Mouse (Mus musculus) cerebellum, adult 2 months (tissue): ENCODE data around the gene Eml6. TPM values are rescaled to one million over a fixed set of nuclear protein-coding genes. Genes with fewer than 3 reads are reported as not detected.
A peak's percentile ranks its signal among the peaks of the same experiment; 100 is the strongest.

Experiments
- DNase-seq, 2 experiments: peaks; one replicate each; pipeline ENCODE4 v3.0.0; 2021
- H3K27ac ChIP-seq: fragments of 200-500 bp; 2 replicates; pipeline ENCODE4 v1.5.1; 2012; ENCODE audit warnings: low read length, control low read depth, inconsistent platforms; ENCODE audit not compliant: insufficient read depth
- H3K27me3 ChIP-seq: fragments of 200-500 bp; 2 replicates; pipeline ENCODE4 v1.6.1; 2012; ENCODE audit warnings: inconsistent platforms, mild to moderate bottlenecking, low read length, moderate library complexity; ENCODE audit not compliant: control insufficient read depth, insufficient read depth
- H3K4me1 ChIP-seq: fragments of 200-500 bp; 2 replicates; pipeline ENCODE4 v1.6.1; 2011; ENCODE audit warnings: low read length; ENCODE audit not compliant: control insufficient read depth, insufficient read depth
- H3K4me3 ChIP-seq: fragments of 200-500 bp; replicated peaks from 2 replicates; pipeline ENCODE3; 2011; ENCODE audit warnings: mild to moderate bottlenecking, low read depth, low read length, control low read depth; ENCODE audit not compliant: insufficient read depth
- CTCF ChIP-seq: fragments of 200-500 bp; IDR thresholded peaks from 2 replicates; pipeline ENCODE4 v1.5.1; 2011; ENCODE audit warnings: low read depth, mild to moderate bottlenecking, control low read depth, low read length, moderate library complexity, borderline replicate concordance; ENCODE audit not compliant: insufficient read depth
- POLR2A ChIP-seq: fragments of 200-500 bp; IDR thresholded peaks from 2 replicates; pipeline ENCODE4 v1.6.1; 2011; ENCODE audit warnings: low read length, control low read depth, borderline replicate concordance; ENCODE audit not compliant: insufficient read depth
- WGBS: fragments of 180-500 bp; shearing (Covaris S2); methylation state at CpG from one replicate; pipeline ENCODE4 v1.1.7; 2018; 5-methylcytosine and 5-hydroxymethylcytosine counted together
- polyA plus RNA-seq: library from polyadenylated mRNA; depleted of rRNA; stranded (reverse); fragments of >200 nt; gene quantifications from 2 replicates; pipeline ENCODE4 v1.2.3, GENCODE M21; 2012

Eml6 gene
- polyA plus RNA-seq, 1 experiment = 28.7 TPM

DNA sequence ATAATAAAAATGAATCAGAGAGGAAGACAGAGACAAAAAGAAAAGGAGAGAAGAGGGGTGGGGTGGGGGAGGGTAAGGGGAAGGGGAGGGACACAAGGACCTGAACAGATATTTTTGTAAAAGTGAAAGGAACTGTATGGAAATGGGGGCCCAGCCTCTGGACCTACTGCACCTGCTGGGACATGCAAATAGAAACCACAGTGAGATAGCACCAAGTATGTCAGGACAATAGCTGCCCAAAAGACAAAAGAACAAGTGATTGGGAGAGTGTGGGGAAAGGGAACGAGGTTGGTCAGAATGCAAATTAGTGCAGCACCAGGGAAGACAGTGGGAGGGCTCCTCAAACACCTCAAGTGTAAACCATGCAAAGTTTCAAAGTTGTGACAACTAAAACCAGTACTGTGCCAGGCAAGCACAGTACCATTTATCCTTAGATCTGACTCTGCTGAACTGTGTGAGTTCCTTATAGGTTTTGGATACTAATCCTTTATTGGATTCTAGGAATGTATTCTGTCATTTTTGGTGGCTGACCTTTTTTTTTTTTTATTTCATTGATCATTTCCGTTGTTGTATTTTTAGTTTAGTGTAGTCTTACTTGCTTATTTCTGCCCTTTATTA lies 246.3 kb downstream of the Eml6 start:
- no peak for DNase-seq
- Histone ChIP-seq H3K27me3 (no peaks in the 10 kb centered on the region), H3K4me3 (no peak overlapping the region), H3K27ac (no peak overlapping the region), H3K4me1 (peaks cover 2% of the 10 kb centered on the region; the same call in 1 of the 2 replicates)
- 49% methylated on average over 2 of the region's 2 CpGs for WGBS
- TF ChIP-seq POLR2A (no peak), CTCF (no peak)

DNA sequence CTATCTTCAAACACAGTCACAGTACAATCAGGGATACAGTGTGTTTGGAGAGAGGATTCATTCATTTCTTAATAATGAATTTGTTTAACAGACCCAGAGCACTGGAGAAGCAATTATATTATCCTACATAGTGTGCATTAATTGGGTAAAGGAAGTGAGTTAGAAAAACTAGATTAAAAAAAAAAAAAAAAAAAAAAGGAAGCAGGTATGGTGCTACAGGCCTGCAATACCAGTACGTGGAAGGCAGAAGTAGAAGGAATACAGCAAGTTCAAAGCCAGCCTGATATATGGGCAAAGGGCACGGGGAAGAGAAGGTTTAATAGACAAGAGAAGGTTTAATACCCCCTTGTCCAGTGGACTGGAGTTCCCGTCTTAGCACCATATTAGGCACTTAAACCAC lies 246.9 kb downstream of the Eml6 start:
- no peak for TF ChIP-seq CTCF
- no peak for TF ChIP-seq POLR2A
- DNase-seq = no peak
- no peak overlapping the region for H3K4me3 ChIP-seq
- H3K27ac ChIP-seq = no peak overlapping the region
- no peaks in the 10 kb centered on the region for H3K27me3 ChIP-seq
- 94% methylated on average over 3 of the region's 3 CpGs for WGBS
- H3K4me1 ChIP-seq = peaks cover 2% of the 10 kb centered on the region; the same call in 1 of the 2 replicates

DNA sequence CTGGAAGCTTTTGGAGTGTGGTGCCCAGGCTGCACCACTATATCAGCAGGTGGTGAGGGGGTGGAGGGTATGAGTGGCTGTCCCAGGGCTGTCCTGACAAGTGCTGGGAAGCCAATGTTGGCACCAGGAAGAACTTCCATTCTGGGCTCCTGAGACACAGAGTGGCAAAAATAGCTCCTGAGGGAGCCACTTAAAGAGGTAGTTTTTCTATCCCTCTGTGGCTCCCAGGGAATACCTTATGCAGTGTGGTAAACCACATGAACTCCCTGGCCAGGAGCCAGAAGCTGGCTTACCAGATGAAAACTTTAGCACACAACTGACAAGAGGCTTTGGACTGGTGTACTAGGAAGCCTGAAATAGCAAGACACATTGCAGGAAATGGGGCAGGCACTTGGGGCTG lies 247.9 kb downstream of the Eml6 start:
- TF ChIP-seq CTCF (no peak), POLR2A (no peak)
- H3K4me3 ChIP-seq = no peak overlapping the region
- no peak overlapping the region for H3K27ac ChIP-seq
- H3K27me3 ChIP-seq = no peaks in the 10 kb centered on the region
- H3K4me1 ChIP-seq = peaks cover 2% of the 10 kb centered on the region; the same call in 1 of the 2 replicates
- peak in 1 of 2 experiments; percentile 50 for DNase-seq

DNA sequence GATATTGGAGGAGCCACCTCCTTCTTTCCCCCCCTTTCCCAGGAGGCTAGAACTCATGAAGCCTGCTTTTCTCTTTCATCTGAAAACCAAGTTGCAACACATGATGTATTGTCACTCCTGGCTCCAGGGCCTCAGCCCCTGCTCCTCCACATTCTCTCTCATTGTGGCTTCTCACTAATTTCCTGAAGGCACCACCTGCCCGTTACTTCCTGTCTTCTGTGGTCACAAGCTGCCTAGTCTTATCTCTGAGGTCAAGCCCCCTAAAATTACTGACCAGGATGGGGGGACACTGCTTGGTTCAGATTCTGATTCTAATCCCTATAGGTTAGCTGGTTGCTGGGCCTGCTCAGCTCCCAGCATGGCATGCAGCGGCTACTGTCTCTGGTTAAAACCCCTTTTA lies 251.1 kb downstream of the Eml6 start:
- Histone ChIP-seq H3K4me3 (no peak overlapping the region), H3K27ac (no peak overlapping the region), H3K4me1 (peaks cover 2% of the 10 kb centered on the region; the same call in 1 of the 2 replicates), H3K27me3 (no peaks in the 10 kb centered on the region)
- DNase-seq = no peak
- WGBS = 76% methylated on average over 2 of the region's 2 CpGs
- TF ChIP-seq CTCF (no peak), POLR2A (no peak)

GRCm38 (mm10) chr11:29774296-29774695 lies 251.5 kb downstream of the Eml6 start:
- H3K27ac ChIP-seq = no peak overlapping the region
- no peak overlapping the region for H3K4me3 ChIP-seq
- TF ChIP-seq CTCF (no peak), POLR2A (no peak)
- H3K4me1 ChIP-seq = peaks cover 2% of the 10 kb centered on the region; the same call in 1 of the 2 replicates
- DNase-seq = no peak
- H3K27me3 ChIP-seq = no peaks in the 10 kb centered on the region
- WGBS = 46% methylated on average over 2 of the region's 2 CpGs

DNA sequence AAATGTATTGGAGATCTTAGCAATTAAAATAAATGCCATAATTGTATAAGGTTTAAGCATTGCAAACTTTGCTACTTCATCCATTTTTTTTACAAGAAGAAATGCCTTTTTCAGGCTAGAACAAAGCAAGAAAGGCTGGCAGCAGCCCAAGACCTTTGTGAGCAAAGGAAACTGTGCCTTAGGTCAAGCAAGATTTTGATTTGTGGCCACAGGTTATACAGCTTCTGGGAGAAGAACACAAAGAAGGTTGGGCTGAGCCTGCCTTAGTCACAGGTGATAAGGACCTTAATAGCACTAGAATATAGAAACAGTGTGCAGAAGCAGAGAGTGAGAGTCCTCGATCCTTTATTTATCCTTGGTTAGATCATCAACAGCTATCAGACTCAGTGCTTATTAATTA lies 253.6 kb downstream of the Eml6 start:
- TF ChIP-seq CTCF (no peak), POLR2A (no peak)
- Histone ChIP-seq H3K4me3 (no peak overlapping the region), H3K27me3 (no peaks in the 10 kb centered on the region), H3K27ac (no peak overlapping the region), H3K4me1 (no peaks in the 10 kb centered on the region)
- WGBS = 93% methylated on average over 1 of the region's 1 CpGs
- no peak for DNase-seq

DNA sequence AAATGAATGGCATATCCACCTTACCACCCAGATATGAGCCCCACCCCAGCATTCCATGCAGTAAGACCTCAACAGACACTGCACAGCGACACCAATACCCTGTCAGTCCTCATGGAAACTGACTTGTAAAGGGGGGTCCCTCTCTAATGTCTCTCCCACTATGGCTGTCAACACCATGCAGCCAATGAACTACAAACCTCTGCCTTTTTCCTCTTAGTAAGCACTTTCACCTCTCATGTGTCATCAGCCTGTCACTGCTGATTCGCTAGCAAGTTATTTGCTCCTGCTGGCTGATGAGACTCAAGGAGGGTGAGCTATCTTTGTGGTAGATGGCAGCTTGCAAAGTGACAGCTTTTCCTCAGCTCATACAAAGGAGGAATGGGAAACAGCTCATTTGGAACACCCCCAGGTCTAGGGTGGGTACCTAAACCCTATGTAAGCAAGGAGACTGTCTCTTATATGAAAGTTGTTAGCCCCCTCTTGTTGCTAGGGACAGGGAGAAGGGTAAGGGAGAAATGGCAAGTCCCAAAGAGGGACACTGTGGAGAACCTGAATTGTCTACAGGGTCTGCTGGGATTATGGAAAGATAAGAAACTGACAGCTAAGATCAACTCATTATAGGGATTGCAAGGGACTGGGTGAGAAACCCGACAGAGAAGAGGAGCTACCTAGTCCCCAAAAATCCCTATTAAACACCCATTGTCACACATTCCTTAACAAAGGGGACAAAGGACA lies 255.0 kb downstream of the Eml6 start:
- Histone ChIP-seq H3K27ac (no peak overlapping the region), H3K27me3 (no peaks in the 10 kb centered on the region), H3K4me3 (no peak overlapping the region), H3K4me1 (no peaks in the 10 kb centered on the region; the same call in 1 of the 2 replicates)
- WGBS = 77% methylated on average over 3 of the region's 3 CpGs
- TF ChIP-seq POLR2A (no peak), CTCF (no peak)
- DNase-seq = no peak

GRCm38 (mm10) chr11:29768523-29768922 lies 257.3 kb downstream of the Eml6 start:
- peaks cover 12% of the 10 kb centered on the region for H3K4me1 ChIP-seq
- H3K4me3 ChIP-seq = no peak overlapping the region
- no peaks in the 10 kb centered on the region for H3K27me3 ChIP-seq
- no peak overlapping the region for H3K27ac ChIP-seq
- TF ChIP-seq POLR2A = no peak
- TF ChIP-seq CTCF = no peak
- no peak for DNase-seq
